Comparison of ENCODE assay signal across 8 mouse cellular contexts in the genomic region with DNA sequence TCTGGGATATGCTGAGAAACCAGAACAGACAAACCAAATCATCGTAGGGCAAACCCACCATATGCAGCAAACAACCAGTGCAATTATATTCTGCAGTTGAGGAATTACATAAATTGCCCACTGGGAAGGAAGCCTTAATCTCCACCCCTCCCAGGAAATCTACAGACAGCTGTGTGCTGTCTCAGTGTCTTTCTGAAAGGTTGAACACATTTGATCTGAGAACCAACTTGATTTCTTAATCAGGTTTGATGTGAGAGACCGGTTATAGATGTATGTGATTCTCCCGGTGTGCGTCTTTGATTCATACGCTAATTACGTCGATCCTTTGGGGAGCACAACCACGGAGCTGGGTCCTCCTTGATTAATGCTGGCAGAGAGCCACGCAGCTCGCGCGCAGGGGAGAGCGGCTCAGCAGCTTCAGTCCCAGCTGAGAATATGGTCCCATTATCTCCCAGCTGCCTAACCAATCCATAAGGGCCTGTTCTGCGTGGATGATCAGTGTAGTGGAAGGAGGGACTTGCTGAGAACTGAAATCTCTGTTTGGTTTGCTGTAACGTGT.
DNase-seq lines count a peak whose midpoint lies in the region; ATAC-seq and TF ChIP-seq lines count a peak whose summit lies in the region.

No protein-coding gene starts in this region.

- H3K4me2 ChIP-seq in lung, embryonic 14.5 days = peak overlapping the region; percentile 50
- H3K4me2 ChIP-seq in midbrain, embryonic 15.5 days = peak overlapping the region; percentile 53

- peak; percentile 87 for ATAC-seq in lung, embryonic 14.5 days (ENCODE audit: insufficient read depth)
- peak; percentile 96 for ATAC-seq in midbrain, embryonic 15.5 days (replicated peaks)
- ATAC-seq in inflammation-experienced regulatory T-cells, adult 6 months = no peak

- H3K36me3 ChIP-seq in lung, embryonic 14.5 days (ENCODE audit: insufficient read depth) = no peaks in the 10 kb centered on the region
- no peaks in the 10 kb centered on the region for H3K36me3 ChIP-seq in midbrain, embryonic 15.5 days (replicated peaks)

- TF ChIP-seq CTCF in lung, embryonic 14.5 days (IDR thresholded peaks at IDR 0.05; ENCODE audit: low read depth) = no peak

- H3K27ac ChIP-seq in lung, embryonic 14.5 days (ENCODE audit: low read depth) = no peak overlapping the region
- H3K27ac ChIP-seq in midbrain, embryonic 15.5 days = peak overlapping the region; percentile 48

- 13% methylated on average over 15 of the region's 15 CpGs for WGBS in lung, embryonic 14.5 days
- WGBS in midbrain, embryonic 15.5 days = 3% methylated on average over 15 of the region's 15 CpGs

- peak; percentile 76 for DNase-seq in lung, embryonic 14.5 days
- no peak for DNase-seq in lung, postnatal 36 days
- DNase-seq in cerebellum, adult 9-11 months = peak; percentile 23
- DNase-seq in frontal cortex, postnatal 14 days (ENCODE audit: low spot score in 2 of 2) = peak; percentile 15 to 51
- DNase-seq in layer of hippocampus, postnatal 10 days (ENCODE audit: low spot score in 2 of 2) = peak; percentile 52 to 59
- DNase-seq in yolk sac, embryonic 10.5 days (ENCODE audit: low spot score) = no peak

- no peaks in the 10 kb centered on the region for H3K27me3 ChIP-seq in lung, embryonic 14.5 days (ENCODE audit: insufficient read depth, low read length)
- H3K27me3 ChIP-seq in midbrain, embryonic 15.5 days (replicated peaks) = no peaks in the 10 kb centered on the region

- no peaks in the 10 kb centered on the region for H3K9me3 ChIP-seq in lung, embryonic 14.5 days (ENCODE audit: low read depth, low read length)
- no peaks in the 10 kb centered on the region for H3K9me3 ChIP-seq in midbrain, embryonic 15.5 days

- peak overlapping the region; percentile 31 for H3K4me3 ChIP-seq in lung, embryonic 14.5 days (ENCODE audit: low read depth, low read length)
- peak overlapping the region; percentile 35 for H3K4me3 ChIP-seq in midbrain, embryonic 15.5 days

- no peaks in the 10 kb centered on the region for H3K4me1 ChIP-seq in lung, embryonic 14.5 days (ENCODE audit: insufficient read depth)
- peaks cover 9% of the 10 kb centered on the region; the same call in 1 of the 2 replicates for H3K4me1 ChIP-seq in midbrain, embryonic 15.5 days

- H3K9ac ChIP-seq in lung, embryonic 14.5 days = no peak overlapping the region
- H3K9ac ChIP-seq in midbrain, embryonic 15.5 days = peak overlapping the region; percentile 38

Comparison
In these comparisons a context has a peak if more than half of its experiments do, and no peak if none do; other contexts are left out.
1. DNase-seq: peak in lung, embryonic 14.5 days (single experiment), cerebellum, adult 9-11 months (single experiment), frontal cortex, postnatal 14 days (2 of 2) and layer of hippocampus, postnatal 10 days (2 of 2); none in lung, postnatal 36 days (single experiment) and yolk sac, embryonic 10.5 days (single experiment).